Mouse (Mus musculus): ENCODE results near the gene 4921539E11Rik. TPM values are rescaled to one million over a fixed set of nuclear protein-coding genes. Genes with fewer than 3 reads are reported as not detected.

The 4921539E11Rik gene
- polyA plus RNA-seq, 1 experiment = not detected

DNA sequence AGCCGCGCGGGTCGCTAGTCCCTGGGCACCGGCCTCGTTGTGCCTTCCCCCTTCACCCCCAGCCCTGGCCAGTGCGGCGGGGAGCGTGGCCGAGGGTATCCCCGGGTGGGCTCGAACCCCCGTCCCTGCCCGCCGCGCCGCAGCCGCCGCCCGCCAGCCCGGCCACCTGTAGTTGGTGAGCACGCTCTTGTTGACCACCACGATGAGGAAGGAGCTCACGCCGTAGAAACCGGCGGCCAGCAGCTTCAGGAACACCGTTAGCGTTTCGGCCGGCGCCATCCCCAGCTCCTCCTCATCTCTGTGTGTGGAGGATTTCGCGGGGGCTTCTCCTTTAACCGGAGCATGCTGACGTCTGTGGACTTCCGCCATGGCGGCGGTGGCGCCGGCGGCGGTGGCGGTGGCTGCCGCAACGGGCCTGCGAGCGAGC lies 76.2 kb downstream of the 4921539E11Rik start:
- 2% methylated on average over 48 of the region's 48 CpGs for WGBS
- Histone ChIP-seq H3K4me1 (ENCODE audit: control insufficient read depth, insufficient read depth, low read length) (peaks cover 3% of the 10 kb centered on the region; the same call in 1 of the 2 replicates), H3K4me3 (replicated peaks; ENCODE audit: extremely low read depth, low read depth, low read length) (peak overlapping the region; percentile 99)
- peak; percentile 63; the same call in 1 of the 2 replicates for TF ChIP-seq POLR2A (IDR thresholded peaks at IDR 0.05; ENCODE audit: borderline replicate concordance, extremely low read depth, low read depth, low read length)
- no peak for TF ChIP-seq CTCF (IDR thresholded peaks at IDR 0.05; ENCODE audit: insufficient read depth, low read length)
- DNase-seq = peak; percentile 73

DNA sequence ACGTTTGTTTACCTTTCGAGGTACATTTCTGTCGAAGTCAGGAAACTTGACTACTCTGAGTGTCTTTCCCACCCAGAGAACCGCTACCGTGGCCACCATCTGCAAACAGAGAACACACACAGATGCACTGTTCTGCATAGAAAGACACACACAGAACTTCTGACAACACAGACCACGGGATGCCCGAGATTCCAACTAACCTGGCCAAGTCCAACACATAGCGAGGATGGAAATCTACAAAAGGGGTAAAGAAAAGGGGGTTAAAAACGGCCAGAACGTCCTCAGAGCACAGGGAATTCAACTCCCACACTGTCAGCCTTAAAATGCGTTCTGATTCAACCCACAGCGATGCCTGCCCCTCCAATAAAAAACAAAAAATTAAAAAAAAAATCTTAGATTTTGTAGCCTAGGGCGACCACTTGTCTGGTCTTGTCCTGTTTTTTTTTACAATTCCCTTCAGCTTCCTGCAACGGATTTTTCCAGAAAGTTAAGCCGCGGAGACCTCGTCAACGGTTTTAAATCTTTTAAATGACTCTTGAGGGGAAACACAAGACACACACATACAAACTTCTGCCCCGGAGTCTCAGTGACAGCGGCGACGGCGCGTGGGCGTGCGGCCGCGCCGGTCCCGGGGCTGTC lies 76.7 kb downstream of the 4921539E11Rik start:
- H3K4me1 ChIP-seq (ENCODE audit: control insufficient read depth, insufficient read depth, low read length) = peaks cover 3% of the 10 kb centered on the region; the same call in 1 of the 2 replicates
- H3K4me3 ChIP-seq (replicated peaks; ENCODE audit: extremely low read depth, low read depth, low read length) = peak overlapping the region; percentile 99
- DNase-seq = peak; percentile 12
- TF ChIP-seq CTCF (IDR thresholded peaks at IDR 0.05; ENCODE audit: insufficient read depth, low read length) = no peak
- TF ChIP-seq POLR2A (IDR thresholded peaks at IDR 0.05; ENCODE audit: borderline replicate concordance, extremely low read depth, low read depth, low read length) = no peak
- WGBS = 2% methylated on average over 30 of the region's 30 CpGs

DNA sequence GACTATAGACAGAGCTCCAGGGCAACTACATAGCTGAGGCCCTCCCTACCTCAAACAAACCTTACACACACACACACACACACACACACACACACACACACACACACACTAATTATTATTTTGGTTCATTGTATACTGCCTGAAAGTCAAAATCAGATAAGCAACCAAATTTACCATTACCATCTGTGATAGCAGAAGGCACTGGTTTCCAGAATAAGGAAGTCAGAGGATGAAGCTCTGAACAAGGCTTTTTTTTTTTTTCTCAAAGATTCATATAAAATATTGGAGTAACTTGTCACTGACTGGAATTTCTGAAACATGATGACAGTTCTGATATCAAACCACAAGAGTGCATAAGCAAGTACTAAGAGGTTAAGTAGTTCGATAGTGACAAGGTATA lies 82.1 kb downstream of the 4921539E11Rik start:
- no peak for DNase-seq
- WGBS = 84% methylated on average over 1 of the region's 1 CpGs
- no peaks in the 10 kb centered on the region for H3K4me1 ChIP-seq (ENCODE audit: control insufficient read depth, insufficient read depth, low read length)
- TF ChIP-seq CTCF (IDR thresholded peaks at IDR 0.05; ENCODE audit: insufficient read depth, low read length) = no peak
- no peak for TF ChIP-seq POLR2A (IDR thresholded peaks at IDR 0.05; ENCODE audit: borderline replicate concordance, extremely low read depth, low read depth, low read length)
- H3K4me3 ChIP-seq (replicated peaks; ENCODE audit: extremely low read depth, low read depth, low read length) = no peak overlapping the region

DNA sequence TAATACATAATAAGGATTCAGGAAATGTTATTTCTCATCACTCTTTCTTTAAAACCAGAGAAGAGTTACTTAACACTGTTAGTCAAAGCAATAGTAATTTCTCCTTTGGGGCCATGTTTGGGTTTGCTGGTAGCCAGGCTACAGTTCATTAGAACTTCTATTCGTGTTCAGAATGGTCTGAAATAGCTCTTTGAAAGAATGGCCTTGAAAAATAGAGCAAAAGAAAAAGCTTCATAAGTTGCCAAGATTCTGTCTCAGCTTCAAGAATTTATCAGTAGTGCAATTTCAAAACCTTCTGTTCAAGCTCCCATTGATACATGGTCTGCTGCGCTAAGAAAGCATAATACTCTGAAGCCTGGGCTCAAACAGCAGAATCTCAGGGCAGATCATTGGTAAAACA lies 87.0 kb downstream of the 4921539E11Rik start:
- DNase-seq = no peak
- WGBS = 82% methylated on average over 2 of the region's 2 CpGs
- H3K4me1 ChIP-seq (ENCODE audit: control insufficient read depth, insufficient read depth, low read length) = no peaks in the 10 kb centered on the region
- no peak overlapping the region for H3K4me3 ChIP-seq (replicated peaks; ENCODE audit: extremely low read depth, low read depth, low read length)
- TF ChIP-seq CTCF (IDR thresholded peaks at IDR 0.05; ENCODE audit: insufficient read depth, low read length) = no peak
- TF ChIP-seq POLR2A (IDR thresholded peaks at IDR 0.05; ENCODE audit: borderline replicate concordance, extremely low read depth, low read depth, low read length) = no peak

- 96% methylated on average over 1 of the region's 1 CpGs for WGBS
- TF ChIP-seq POLR2A (IDR thresholded peaks at IDR 0.05; ENCODE audit: borderline replicate concordance, extremely low read depth, low read depth, low read length) (no peak), CTCF (IDR thresholded peaks at IDR 0.05; ENCODE audit: insufficient read depth, low read length) (no peak)
- no peak for DNase-seq
- Histone ChIP-seq H3K4me3 (replicated peaks; ENCODE audit: extremely low read depth, low read depth, low read length) (no peak overlapping the region), H3K4me1 (ENCODE audit: control insufficient read depth, insufficient read depth, low read length) (no peaks in the 10 kb centered on the region; the same call in 1 of the 2 replicates)
These were observed 90.6 kb downstream of the 4921539E11Rik start for GRCm38 (mm10) chr4:103200046-103200445.

DNA sequence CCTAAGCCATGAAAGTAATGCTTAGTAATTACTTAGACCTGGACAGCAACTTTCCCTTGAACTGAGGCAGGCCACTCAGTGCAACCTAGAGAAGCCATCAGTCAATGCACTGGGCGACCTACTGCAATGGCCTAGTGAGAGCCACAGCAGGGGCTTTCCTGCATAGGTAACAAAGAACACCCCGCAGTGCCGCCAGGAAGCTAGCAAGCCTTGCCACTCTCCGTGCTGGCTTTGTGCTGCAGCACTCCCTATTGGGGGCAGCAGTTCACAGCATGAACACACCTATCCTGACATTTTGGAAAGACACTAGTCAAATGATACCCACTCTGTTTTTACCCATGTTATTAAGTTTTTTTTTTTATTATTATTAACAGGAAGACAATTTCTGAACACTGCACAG lies 91.6 kb downstream of the 4921539E11Rik start:
- Histone ChIP-seq H3K4me3 (replicated peaks; ENCODE audit: extremely low read depth, low read depth, low read length) (no peak overlapping the region), H3K4me1 (ENCODE audit: control insufficient read depth, insufficient read depth, low read length) (no peaks in the 10 kb centered on the region; the same call in 1 of the 2 replicates)
- no peak for DNase-seq
- 72% methylated on average over 4 of the region's 4 CpGs for WGBS
- TF ChIP-seq CTCF (IDR thresholded peaks at IDR 0.05; ENCODE audit: insufficient read depth, low read length) = no peak
- no peak for TF ChIP-seq POLR2A (IDR thresholded peaks at IDR 0.05; ENCODE audit: borderline replicate concordance, extremely low read depth, low read depth, low read length)

GRCm38 (mm10) chr4:103197401-103197800 lies 93.3 kb downstream of the 4921539E11Rik start:
- H3K4me3 ChIP-seq (replicated peaks; ENCODE audit: extremely low read depth, low read depth, low read length) = no peak overlapping the region
- no peak for DNase-seq
- TF ChIP-seq CTCF (IDR thresholded peaks at IDR 0.05; ENCODE audit: insufficient read depth, low read length) = no peak
- no peak for TF ChIP-seq POLR2A (IDR thresholded peaks at IDR 0.05; ENCODE audit: borderline replicate concordance, extremely low read depth, low read depth, low read length)
- H3K4me1 ChIP-seq (ENCODE audit: control insufficient read depth, insufficient read depth, low read length) = no peaks in the 10 kb centered on the region; the same call in 1 of the 2 replicates
- 56% methylated on average over 8 of the region's 8 CpGs for WGBS

GRCm38 (mm10) chr4:103192421-103192820 lies 98.2 kb downstream of the 4921539E11Rik start:
- TF ChIP-seq POLR2A (IDR thresholded peaks at IDR 0.05; ENCODE audit: borderline replicate concordance, extremely low read depth, low read depth, low read length) (no peak), CTCF (IDR thresholded peaks at IDR 0.05; ENCODE audit: insufficient read depth, low read length) (no peak)
- no peaks in the 10 kb centered on the region for H3K4me1 ChIP-seq (ENCODE audit: control insufficient read depth, insufficient read depth, low read length)
- no peak overlapping the region for H3K4me3 ChIP-seq (replicated peaks; ENCODE audit: extremely low read depth, low read depth, low read length)
- DNase-seq = no peak
- WGBS = 84% methylated on average over 2 of the region's 2 CpGs

DNA sequence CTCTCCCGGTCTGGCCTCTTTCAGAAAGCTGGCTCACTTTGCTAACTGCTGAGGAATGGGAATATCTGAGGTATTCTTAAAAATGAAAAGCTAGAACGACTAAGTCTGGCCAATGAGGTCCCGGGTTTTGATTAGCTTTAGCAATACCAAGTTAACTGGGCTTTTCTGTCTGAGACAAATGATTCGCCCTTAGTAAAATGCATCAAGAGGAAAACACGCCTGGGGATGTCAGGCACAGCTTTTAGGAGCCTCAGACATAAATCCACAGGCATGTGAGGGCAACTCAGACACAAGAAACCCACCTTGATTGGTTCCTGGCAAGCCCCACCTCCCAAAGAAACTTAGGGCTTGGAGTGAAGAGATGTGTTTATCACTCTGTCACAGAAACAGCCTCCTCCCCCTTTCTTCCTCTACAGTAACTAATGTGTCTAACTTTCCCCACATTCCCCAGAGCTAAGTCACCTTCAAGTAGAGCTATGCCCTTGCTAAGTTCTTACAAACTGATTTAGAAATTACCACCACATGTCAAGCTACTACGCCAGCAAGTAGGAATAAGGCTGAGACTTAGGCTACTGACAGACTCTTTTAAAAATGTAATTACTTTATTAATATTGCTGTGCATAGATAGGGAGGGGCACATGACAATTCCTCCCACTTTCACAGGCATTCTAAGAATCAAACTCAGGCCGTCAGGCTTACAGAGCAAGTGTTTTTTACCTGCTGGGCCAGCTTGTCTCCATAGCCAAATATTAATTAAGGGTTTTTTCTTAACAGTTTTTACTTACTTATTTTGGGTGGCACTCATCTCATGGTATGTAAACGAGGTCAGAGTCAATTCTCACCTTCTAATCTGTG lies 101.7 kb downstream of the 4921539E11Rik start:
- 85% methylated on average over 8 of the region's 8 CpGs for WGBS
- Histone ChIP-seq H3K4me1 (ENCODE audit: control insufficient read depth, insufficient read depth, low read length) (no peaks in the 10 kb centered on the region), H3K4me3 (replicated peaks; ENCODE audit: extremely low read depth, low read depth, low read length) (no peak overlapping the region)
- no peak for TF ChIP-seq POLR2A (IDR thresholded peaks at IDR 0.05; ENCODE audit: borderline replicate concordance, extremely low read depth, low read depth, low read length)
- TF ChIP-seq CTCF (IDR thresholded peaks at IDR 0.05; ENCODE audit: insufficient read depth, low read length) = no peak
- no peak for DNase-seq

Other genes starting within 250 kb of the 4921539E11Rik start
- 9.5 and 13.9 TPM in 2 replicates for gene Mier1, start 176.5 kb downstream of the 4921539E11Rik start, polyA plus RNA-seq (2012; rRNA removed)
- 2.8 and 5.6 TPM in 2 replicates for gene Wdr78, start 176.3 kb downstream of the 4921539E11Rik start, polyA plus RNA-seq (2012; rRNA removed)
- gene Slc35d1, start 75.7 kb downstream of the 4921539E11Rik start, polyA plus RNA-seq (2012; rRNA removed) = 1.8 and 4.4 TPM in 2 replicates
- 9.1 and 12.2 TPM in 2 replicates for gene Oma1, start 22.9 kb upstream of the 4921539E11Rik start, polyA plus RNA-seq (2012; rRNA removed)